Mouse (Mus musculus): ENCODE results near the gene Rit1.

- TF ChIP-seq CTCF (IDR thresholded peaks at IDR 0.05; ENCODE audit: low read depth) (no peak), EP300 (IDR thresholded peaks at IDR 0.05; ENCODE audit: low read depth) (no peak)
Observed at GRCm38 (mm10) chr3:88745534-88745933, 28.9 kb downstream of the Rit1 start.

Data from heart, postnatal 0 days (tissue).